Mouse (Mus musculus) limb, embryonic 10.5 days (tissue): Measurements from ENCODE around the gene Hpse2. TPM values are rescaled to one million over a fixed set of nuclear protein-coding genes. Genes with fewer than 3 reads are reported as not detected.

Experiments used
- DNase-seq: peaks from one replicate; pipeline ENCODE4 v3.0.0-alpha.2; 2017; ENCODE audit warnings: low spot score
- H3K27ac ChIP-seq: fragments of 300-500 bp; sonication (generic); 2 replicates; pipeline ENCODE4 v1.5.1; 2016; ENCODE audit warnings: mild to moderate bottlenecking
- H3K27me3 ChIP-seq: fragments of 300-500 bp; sonication (generic); 2 replicates; pipeline ENCODE4 v1.6.1; 2016; ENCODE audit warnings: low read depth, mild to moderate bottlenecking; ENCODE audit not compliant: poor library complexity, severe bottlenecking
- H3K36me3 ChIP-seq: fragments of 300-500 bp; sonication (generic); 2 replicates; pipeline ENCODE4 v1.6.1; 2016; ENCODE audit warnings: mild to moderate bottlenecking, moderate library complexity
- H3K4me1 ChIP-seq: fragments of 300-500 bp; sonication (generic); 2 replicates; pipeline ENCODE4 v1.6.1; 2016
- H3K4me3 ChIP-seq: fragments of 300-500 bp; sonication (generic); 2 replicates; pipeline ENCODE4 v1.5.1; 2016; ENCODE audit warnings: mild to moderate bottlenecking, moderate library complexity
- H3K9me3 ChIP-seq: fragments of 300-500 bp; sonication (generic); replicated peaks from 2 replicates; pipeline ENCODE4 v1.6.1; 2016; ENCODE audit warnings: mild to moderate bottlenecking
- WGBS: fragments of 180-500 bp; shearing (Covaris S2); methylation state at CpG from one replicate; pipeline ENCODE4 v1.1.7; 2016; 5-methylcytosine and 5-hydroxymethylcytosine counted together
- polyA plus RNA-seq: library from polyadenylated mRNA; unstranded; fragments of >200 nt; fragmentation: Nextera tagmentation; extraction: Ambion mirVana; gene quantifications from 2 replicates; pipeline ENCODE4 v1.2.1, GENCODE M21; 2016

The Hpse2 gene
- polyA plus RNA-seq, 1 experiment from 2014 or later: 6.0 TPM

DNA sequence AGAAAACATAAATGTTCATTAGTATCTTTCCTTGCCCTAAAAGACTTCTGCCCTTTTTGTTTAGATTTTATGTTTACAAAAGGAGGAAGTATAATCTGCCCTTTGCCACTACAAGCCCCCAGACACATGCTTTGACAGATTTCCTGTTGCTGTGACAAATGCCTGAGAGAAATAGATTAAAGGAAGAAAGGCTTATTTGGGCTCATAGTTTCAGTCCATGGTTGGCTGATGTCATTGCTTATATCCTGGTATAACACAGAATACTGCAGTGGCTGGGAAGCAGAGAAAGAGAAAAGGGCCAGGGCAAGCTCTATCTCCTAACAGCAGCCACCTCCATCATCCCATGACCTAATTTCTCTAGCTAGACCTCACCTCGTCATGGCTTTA, 401.8 kb downstream of the Hpse2 start:
- H3K4me3 ChIP-seq: no peak overlapping the region

DNA sequence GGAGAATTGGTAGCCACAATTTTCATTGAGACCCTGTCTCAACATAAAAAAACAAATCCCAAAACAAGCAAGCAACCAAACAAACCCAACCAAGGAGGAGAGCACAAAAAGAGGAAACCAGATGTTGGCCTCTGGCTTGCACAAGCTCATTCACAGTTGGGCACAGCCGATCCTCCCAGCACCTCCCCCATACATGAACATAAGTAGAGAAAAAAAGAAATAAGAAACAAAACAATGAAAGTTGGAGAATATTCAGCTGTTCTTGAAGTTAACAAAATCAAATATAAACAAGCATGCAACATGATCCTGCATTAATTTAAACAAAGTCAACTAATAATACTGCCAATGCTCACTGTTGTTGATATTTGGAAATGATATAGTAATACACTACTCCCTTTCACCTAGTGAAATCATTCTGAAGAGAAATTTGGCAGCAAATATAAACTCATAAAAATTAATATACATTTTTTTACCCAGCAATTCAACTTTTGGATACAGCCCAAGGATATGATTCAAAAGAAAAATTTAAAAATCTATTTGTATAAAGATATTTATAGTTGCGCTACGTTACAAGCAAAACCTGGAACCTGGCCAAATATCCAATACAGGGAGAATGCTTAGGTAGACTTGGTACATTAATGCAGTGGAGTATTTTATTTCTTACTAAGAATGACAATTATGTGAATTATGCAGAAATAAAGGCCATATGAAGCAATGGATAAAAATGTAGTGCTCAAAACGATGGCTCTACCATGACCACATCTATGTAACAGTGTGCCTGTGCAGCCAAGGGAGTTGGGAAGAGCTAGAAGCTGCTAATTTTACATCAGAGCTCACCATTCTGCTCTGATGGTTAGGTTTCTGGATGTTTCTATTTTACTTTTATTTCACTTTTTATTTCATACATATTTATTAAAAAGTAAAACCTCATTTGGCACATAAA, 402.5 kb downstream of the Hpse2 start:
- no peaks in the 10 kb centered on the region for H3K4me1 ChIP-seq
- DNase-seq: no peak
- no peak overlapping the region for H3K27ac ChIP-seq
- peaks cover 2% of the 10 kb centered on the region; the same call in 1 of the 2 replicates for H3K9me3 ChIP-seq
- no peaks in the 10 kb centered on the region for H3K27me3 ChIP-seq
- no peak overlapping the region for H3K4me3 ChIP-seq
- no peaks in the 10 kb centered on the region for H3K36me3 ChIP-seq
- WGBS: 90% methylated on average over 4 of the region's 4 CpGs

More for the DNA sequence above, 401.8 kb downstream of the Hpse2 start:
- Histone ChIP-seq H3K4me1 (no peaks in the 10 kb centered on the region), H3K36me3 (no peaks in the 10 kb centered on the region), H3K27me3 (no peaks in the 10 kb centered on the region), H3K27ac (no peak overlapping the region), H3K9me3 (peaks cover 2% of the 10 kb centered on the region; the same call in 1 of the 2 replicates)
- no peak for DNase-seq
- 60% methylated on average over 1 of the region's 1 CpGs for WGBS

DNA sequence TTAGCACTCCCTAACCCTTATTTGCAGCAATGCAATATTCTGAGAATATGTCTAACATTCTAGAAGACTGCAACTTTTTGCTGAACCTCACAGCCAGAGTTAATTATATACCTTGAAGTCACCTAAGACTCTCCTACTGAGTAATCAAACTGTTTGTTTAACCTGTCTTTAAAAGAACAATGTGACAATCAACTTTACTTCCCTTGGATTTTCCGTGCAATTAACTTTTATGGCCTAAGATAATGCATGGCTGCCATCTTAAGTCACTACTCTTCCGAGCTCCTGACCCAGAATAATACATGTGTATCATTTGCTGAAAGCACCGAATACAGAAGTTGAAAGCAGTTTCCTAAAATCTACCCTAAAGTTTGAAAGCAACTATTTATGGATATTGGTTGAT, 407.6 kb downstream of the Hpse2 start:
- no peaks in the 10 kb centered on the region for H3K27me3 ChIP-seq
- H3K36me3 ChIP-seq: no peaks in the 10 kb centered on the region
- 0 out of 2 replicates have a peak, but pooled peaks cover 7% of the 10 kb centered on the region for H3K4me1 ChIP-seq
- no peak overlapping the region for H3K27ac ChIP-seq
- DNase-seq: no peak
- peaks cover 2% of the 10 kb centered on the region; the same call in 1 of the 2 replicates for H3K9me3 ChIP-seq
- WGBS: 58% methylated on average over 3 of the region's 3 CpGs
- H3K4me3 ChIP-seq: no peak overlapping the region

DNA sequence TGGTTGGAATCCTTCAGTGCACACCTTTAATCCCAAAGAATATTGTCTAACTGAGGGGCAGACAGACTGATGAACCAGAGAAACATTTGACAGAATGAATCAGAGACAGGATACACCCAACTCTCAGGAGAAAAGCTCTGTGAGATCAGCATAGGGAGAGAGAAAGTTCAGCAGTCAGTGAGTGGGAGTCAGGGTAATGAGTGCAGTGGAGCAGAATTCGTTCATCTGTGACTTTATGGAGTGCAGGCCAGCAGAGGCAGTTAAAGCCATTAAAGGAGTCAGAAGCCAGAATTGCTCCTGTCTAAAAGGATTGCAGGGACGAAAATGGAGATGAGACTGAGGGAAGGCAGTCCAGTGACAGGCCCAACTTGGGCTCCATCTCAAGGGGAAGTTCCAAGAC, 410.2 kb downstream of the Hpse2 start:
- H3K27ac ChIP-seq: no peak overlapping the region
- H3K27me3 ChIP-seq: no peaks in the 10 kb centered on the region
- no peak for DNase-seq

DNA sequence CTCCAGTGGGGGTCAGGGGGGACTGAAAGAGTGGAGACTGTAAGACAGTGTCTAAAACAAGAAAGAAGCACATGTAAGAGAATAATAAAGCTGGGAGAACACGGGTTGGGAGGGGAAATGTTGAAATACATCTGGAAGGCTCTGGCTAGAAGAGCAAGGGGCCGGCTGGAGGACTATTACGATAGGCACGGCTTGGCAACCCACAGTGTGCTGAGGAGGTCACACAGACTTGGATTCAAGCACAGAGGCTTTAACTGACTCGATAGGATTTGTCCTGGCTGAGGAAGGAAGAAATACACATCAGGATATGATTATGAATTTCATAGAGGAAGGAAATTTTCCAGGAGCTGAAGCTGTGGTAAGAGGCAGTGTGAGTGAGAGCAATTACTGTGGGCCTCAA, 414.4 kb downstream of the Hpse2 start:
- no peak overlapping the region for H3K4me3 ChIP-seq
- H3K27me3 ChIP-seq: no peaks in the 10 kb centered on the region
- H3K36me3 ChIP-seq: no peaks in the 10 kb centered on the region
- H3K9me3 ChIP-seq: no peaks in the 10 kb centered on the region
- H3K4me1 ChIP-seq: 0 out of 2 replicates have a peak, but pooled peaks cover 7% of the 10 kb centered on the region
- 90% methylated on average over 5 of the region's 5 CpGs for WGBS
- no peak for DNase-seq
- H3K27ac ChIP-seq: no peak overlapping the region

More for the DNA sequence above, 410.2 kb downstream of the Hpse2 start:
- H3K9me3 ChIP-seq: no peaks in the 10 kb centered on the region
- 0 out of 2 replicates have a peak, but pooled peaks cover 7% of the 10 kb centered on the region for H3K4me1 ChIP-seq
- H3K36me3 ChIP-seq: no peaks in the 10 kb centered on the region
- H3K4me3 ChIP-seq: no peak overlapping the region
- WGBS: 67% methylated on average over 2 of the region's 2 CpGs

DNA sequence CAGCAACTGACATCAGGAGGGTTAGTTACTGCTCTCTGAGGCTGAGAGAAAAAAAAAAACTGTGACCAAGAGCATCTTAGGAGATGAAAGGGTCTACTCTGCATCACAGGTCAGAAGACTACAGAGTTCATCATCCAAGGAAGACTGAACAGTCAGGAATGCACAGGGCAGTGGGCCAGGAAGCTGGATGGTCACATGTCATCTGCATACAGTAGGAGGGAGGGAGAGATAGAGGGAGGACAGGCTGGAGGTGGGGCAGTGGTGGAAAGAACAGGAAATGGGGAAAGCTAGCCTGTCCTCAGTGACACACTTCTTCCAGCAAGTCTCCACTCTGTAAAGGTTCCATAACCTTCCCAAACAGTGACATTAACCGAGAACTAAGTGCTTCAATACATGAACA, 423.0 kb downstream of the Hpse2 start:
- WGBS: 61% methylated on average over 1 of the region's 1 CpGs
- no peaks in the 10 kb centered on the region for H3K9me3 ChIP-seq
- H3K36me3 ChIP-seq: no peaks in the 10 kb centered on the region
- H3K27ac ChIP-seq: no peak overlapping the region
- no peak overlapping the region for H3K4me3 ChIP-seq
- H3K27me3 ChIP-seq: no peaks in the 10 kb centered on the region
- H3K4me1 ChIP-seq: no peaks in the 10 kb centered on the region
- no peak for DNase-seq

DNA sequence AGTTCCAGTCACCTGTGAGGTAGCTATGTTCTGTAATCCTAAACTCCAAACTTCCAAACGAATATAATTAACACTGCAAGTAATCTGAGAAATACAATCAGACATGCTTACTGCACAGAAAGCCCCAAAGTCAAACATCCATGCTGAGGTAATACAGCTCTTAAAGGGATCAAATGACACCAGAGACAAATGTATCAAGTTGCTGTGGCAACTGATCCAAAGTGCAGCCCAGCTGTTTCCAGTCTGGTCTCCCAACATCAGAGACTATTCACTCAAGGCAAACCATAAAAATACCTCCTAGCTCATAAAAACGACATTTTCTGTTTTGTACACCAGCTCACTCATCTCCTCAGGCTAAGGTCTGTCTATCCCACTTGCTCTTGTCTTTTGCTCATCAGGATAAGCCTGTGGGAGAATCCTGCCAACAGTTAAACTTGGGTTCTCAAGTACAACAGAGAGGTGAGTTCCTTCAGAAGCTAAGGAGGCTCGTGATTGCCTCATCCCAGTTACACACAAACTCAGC, 440.0 kb downstream of the Hpse2 start:
- no peaks in the 10 kb centered on the region for H3K27me3 ChIP-seq
- H3K4me3 ChIP-seq: no peak overlapping the region
- no peaks in the 10 kb centered on the region; the same call in 1 of the 2 replicates for H3K9me3 ChIP-seq
- no peaks in the 10 kb centered on the region; the same call in 1 of the 2 replicates for H3K36me3 ChIP-seq
- peaks cover 21% of the 10 kb centered on the region for H3K4me1 ChIP-seq
- H3K27ac ChIP-seq: peak overlapping the region; percentile 68; the same call in 1 of the 2 replicates
- WGBS: 14% methylated on average over 3 of the region's 3 CpGs
- peak; percentile 45 for DNase-seq

DNA sequence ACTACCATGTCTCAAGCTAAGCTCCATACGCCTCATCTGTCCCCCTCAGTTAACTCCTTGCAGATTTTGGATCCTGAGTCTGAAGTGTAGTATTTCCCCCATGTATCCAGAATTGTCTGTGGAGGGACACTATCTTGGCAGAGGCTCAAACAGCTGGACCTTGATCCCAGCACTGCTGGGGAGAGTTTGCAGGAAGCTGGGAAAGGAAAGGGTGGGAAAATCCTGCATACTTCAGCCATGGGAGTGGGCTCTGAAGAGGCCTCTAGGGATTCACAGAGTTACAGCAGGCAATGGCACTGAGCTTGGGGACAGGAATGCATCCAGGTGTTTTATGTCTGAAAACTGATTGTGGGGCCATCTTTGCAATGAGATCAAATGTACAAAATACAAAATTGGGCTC, 450.6 kb downstream of the Hpse2 start:
- H3K9me3 ChIP-seq: no peaks in the 10 kb centered on the region
- H3K27me3 ChIP-seq: no peaks in the 10 kb centered on the region
- H3K27ac ChIP-seq: peak overlapping the region; percentile 82
- 39% methylated on average over 1 of the region's 1 CpGs for WGBS
- DNase-seq: no peak
- peaks cover 13% of the 10 kb centered on the region; the same call in 1 of the 2 replicates for H3K36me3 ChIP-seq
- no peak overlapping the region for H3K4me3 ChIP-seq
- H3K4me1 ChIP-seq: peaks cover 53% of the 10 kb centered on the region

DNA sequence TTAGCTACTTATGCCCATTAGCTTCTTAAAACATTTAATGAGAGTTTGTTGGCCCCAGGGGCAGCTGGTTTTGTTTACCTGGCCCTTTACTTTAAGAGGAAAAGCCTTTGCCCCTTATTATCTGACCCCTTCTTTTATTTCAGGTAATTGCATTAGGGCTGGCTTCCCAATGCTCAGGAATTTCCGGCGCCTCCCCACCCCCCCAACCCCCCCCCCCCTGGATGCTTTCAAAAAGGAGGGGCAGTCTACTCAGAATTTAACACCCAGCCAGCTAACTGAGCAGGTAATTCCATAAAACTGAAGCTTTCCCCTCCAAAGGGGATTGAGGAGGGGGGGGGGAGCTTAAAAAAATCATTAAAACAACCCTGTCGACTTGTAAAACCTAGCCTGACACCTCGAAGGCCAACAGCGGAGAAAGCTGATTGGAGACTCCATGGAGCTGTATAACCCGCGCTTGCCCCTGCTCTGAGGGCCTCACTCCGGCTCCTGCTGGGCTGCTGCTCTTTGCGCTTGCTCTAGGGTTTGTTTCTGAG, 451.4 kb downstream of the Hpse2 start:
- Histone ChIP-seq H3K27me3 (no peaks in the 10 kb centered on the region), H3K36me3 (0 out of 2 replicates have a peak, but pooled peaks cover 7% of the 10 kb centered on the region), H3K9me3 (no peaks in the 10 kb centered on the region), H3K4me3 (peak overlapping the region; percentile 11; the same call in 1 of the 2 replicates), H3K27ac (peak overlapping the region; percentile 82), H3K4me1 (peaks cover 58% of the 10 kb centered on the region)
- WGBS: 2% methylated on average over 9 of the region's 9 CpGs
- peak; percentile 75 for DNase-seq

DNA sequence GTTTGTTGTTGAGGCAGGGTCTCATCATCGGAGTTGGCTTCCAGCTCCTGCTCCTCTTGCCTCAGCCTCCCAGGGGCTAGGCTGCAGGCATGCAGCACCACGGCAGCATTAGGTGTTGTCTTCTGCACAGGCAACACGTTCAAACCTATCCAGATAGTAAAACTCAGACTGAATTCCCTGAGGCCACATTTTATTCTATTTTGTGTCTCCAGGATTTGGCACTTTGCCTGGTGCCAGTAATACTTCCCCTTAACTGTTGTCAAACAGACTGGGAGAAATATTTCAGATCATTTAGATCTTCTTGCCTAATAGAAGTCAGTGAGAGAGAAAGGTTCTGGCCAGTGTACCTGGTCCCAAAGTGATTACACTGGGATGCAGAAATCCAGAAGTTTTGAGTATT, 458.5 kb downstream of the Hpse2 start:
- 66% methylated on average over 3 of the region's 3 CpGs for whole genome bisulfite sequencing
- no peak for DNase-seq

DNA sequence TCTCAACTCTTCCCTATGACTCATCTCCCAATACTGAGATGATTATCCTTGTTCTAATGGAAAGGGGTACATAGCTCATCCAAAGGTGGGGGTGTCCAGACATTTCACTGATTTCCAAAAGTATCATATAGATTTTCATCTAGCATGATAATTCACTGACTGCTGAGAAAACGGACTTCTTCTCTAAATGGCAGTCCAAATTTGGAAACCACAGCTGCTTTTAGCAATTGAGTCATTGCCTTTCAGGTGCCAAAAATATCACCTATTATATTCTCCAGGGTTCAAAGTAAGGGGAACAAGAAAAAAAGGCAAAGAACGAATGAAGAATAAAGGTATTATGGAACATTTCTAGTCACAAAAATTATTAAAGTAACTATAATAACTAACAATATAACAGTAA, 459.9 kb downstream of the Hpse2 start:
- WGBS: 86% methylated on average over 2 of the region's 2 CpGs
- H3K9me3 ChIP-seq: no peaks in the 10 kb centered on the region
- no peak overlapping the region for H3K27ac ChIP-seq
- H3K4me3 ChIP-seq: no peak overlapping the region
- peaks cover 27% of the 10 kb centered on the region for H3K4me1 ChIP-seq
- DNase-seq: no peak
- H3K36me3 ChIP-seq: no peaks in the 10 kb centered on the region
- no peaks in the 10 kb centered on the region for H3K27me3 ChIP-seq

More for the DNA sequence above, 458.5 kb downstream of the Hpse2 start:
- Histone ChIP-seq H3K36me3 (no peaks in the 10 kb centered on the region), H3K9me3 (no peaks in the 10 kb centered on the region), H3K4me3 (no peak overlapping the region), H3K4me1 (peaks cover 38% of the 10 kb centered on the region), H3K27me3 (no peaks in the 10 kb centered on the region), H3K27ac (no peak overlapping the region)

DNA sequence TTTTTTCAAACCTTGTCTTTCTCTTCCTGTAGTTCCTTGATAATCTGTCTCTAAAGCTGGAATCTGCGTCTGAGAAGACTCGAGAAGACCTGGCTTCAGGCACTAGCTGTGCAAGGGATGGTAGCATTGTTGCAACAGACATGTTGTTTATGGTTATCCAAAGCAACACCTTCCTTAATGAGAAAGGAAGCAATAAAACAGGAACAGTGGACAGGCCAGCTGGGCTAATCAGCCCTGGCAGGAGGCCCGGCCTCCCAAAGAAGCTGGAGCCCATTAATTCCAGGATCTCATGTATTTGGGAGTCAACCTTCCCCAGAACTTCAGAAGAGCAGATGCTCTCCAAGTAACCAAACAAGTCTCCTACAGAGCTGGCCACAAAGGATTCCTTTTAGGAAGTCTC, 465.5 kb downstream of the Hpse2 start:
- no peaks in the 10 kb centered on the region for H3K36me3 ChIP-seq
- no peaks in the 10 kb centered on the region for H3K27me3 ChIP-seq
- WGBS: 29% methylated on average over 3 of the region's 3 CpGs
- H3K9me3 ChIP-seq: no peaks in the 10 kb centered on the region
- peak overlapping the region; percentile 84 for H3K27ac ChIP-seq
- H3K4me1 ChIP-seq: peaks cover 23% of the 10 kb centered on the region
- peak; percentile 53 for DNase-seq
- no peak overlapping the region for H3K4me3 ChIP-seq

DNA sequence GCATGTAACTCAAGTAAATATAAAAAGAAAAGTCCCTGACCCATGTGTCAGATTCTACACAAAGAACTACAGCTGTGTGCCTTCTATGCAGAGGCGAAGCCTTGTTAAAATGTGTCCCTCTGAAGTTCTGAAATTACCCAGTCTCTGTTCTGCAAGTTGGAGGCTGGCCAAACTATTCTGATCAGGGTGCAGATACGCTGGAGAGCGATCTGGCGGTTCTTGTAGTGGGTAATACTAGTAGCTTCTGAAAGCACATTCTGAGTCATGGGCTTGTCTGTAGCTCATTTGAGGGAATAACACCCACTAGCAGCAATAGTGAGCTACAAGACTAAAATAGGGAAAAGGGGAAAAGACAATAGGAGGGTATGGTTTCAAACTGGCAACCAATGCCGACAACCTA, 474.5 kb downstream of the Hpse2 start:
- 96% methylated on average over 5 of the region's 5 CpGs for WGBS
- Histone ChIP-seq H3K27ac (no peak overlapping the region), H3K9me3 (no peaks in the 10 kb centered on the region), H3K27me3 (no peaks in the 10 kb centered on the region), H3K4me1 (peaks cover 12% of the 10 kb centered on the region), H3K4me3 (no peak overlapping the region), H3K36me3 (no peaks in the 10 kb centered on the region)
- no peak for DNase-seq
